9 mouse cellular contexts compared by ENCODE assay signal in genomic region chr14:119124061-119124460, GRCm38 (mm10). TPM values are rescaled to one million over a fixed set of nuclear protein-coding genes. Genes with fewer than 3 reads are reported as not detected.
DNase-seq lines count a peak whose midpoint lies in the region; ATAC-seq and TF ChIP-seq lines count a peak whose summit lies in the region.
"Had no signal": no experiment of that assay in that cellular context is flagged by ENCODE, and none has a peak within 500 bp of the region (broad histone marks: within the 10 kb centered on the region; RNA-seq: fewer than 3 reads in every experiment).

No protein-coding gene starts in this region.

- no peaks in the 10 kb centered on the region for H3K27me3 ChIP-seq in ES-Bruce4 (ENCODE audit: control insufficient read depth, insufficient read depth, low read length, poor library complexity, severe bottlenecking)
- H3K27me3 ChIP-seq in forebrain, embryonic 14.5 days (replicated peaks; ENCODE audit: control insufficient read depth, insufficient read depth, low read length): no peaks in the 10 kb centered on the region
- H3K27me3 ChIP-seq in midbrain, embryonic 16.5 days (ENCODE audit: control insufficient read depth, insufficient read depth, low read depth, low read length): no peaks in the 10 kb centered on the region

- H3K4me2 ChIP-seq in forebrain, embryonic 14.5 days (ENCODE audit: low read length): peak overlapping the region; percentile 37
- H3K4me2 ChIP-seq in midbrain, embryonic 16.5 days (ENCODE audit: low read length): peak overlapping the region; percentile 53

- H3K4me1 ChIP-seq in ES-Bruce4 (ENCODE audit: control insufficient read depth, insufficient read depth, low read length): no peaks in the 10 kb centered on the region
- no peaks in the 10 kb centered on the region for H3K4me1 ChIP-seq in forebrain, embryonic 14.5 days (ENCODE audit: control insufficient read depth, insufficient read depth, low read length)
- H3K4me1 ChIP-seq in midbrain, embryonic 16.5 days (ENCODE audit: control insufficient read depth, insufficient read depth, low read length): peaks cover 3% of the 10 kb centered on the region

- no peak overlapping the region for H3K4me3 ChIP-seq in ES-Bruce4 (ENCODE audit: low read depth, low read length)
- no peak overlapping the region for H3K4me3 ChIP-seq in forebrain, embryonic 14.5 days (ENCODE audit: low read depth, low read length)
- H3K4me3 ChIP-seq in midbrain, embryonic 16.5 days (ENCODE audit: low read depth, low read length): peak overlapping the region; percentile 35; the same call in 1 of the 2 replicates

- peak; percentile 53 for TF ChIP-seq CTCF in ES-Bruce4 (IDR thresholded peaks at IDR 0.05; ENCODE audit: low read depth, low read length)

- no peak for DNase-seq in cerebellum, adult 11 months
- DNase-seq in forebrain, embryonic 14.5 days (ENCODE audit: low spot score): peak; percentile 75
- DNase-seq in kidney, postnatal 14 days: peak; percentile 25
- no peak for DNase-seq in c-Kit-positive CD71-positive TER-119-positive erythroid progenitor cells, embryonic 14.5 days (ENCODE audit: low spot score)
- DNase-seq in thymus, postnatal 4 days: no peak

- no peak overlapping the region for H3K27ac ChIP-seq in ES-Bruce4 (ENCODE audit: insufficient read depth, low read length)
- no peak overlapping the region for H3K27ac ChIP-seq in forebrain, embryonic 14.5 days (ENCODE audit: low read depth, low read length)
- no peak overlapping the region; the same call in 1 of the 2 replicates for H3K27ac ChIP-seq in midbrain, embryonic 16.5 days (ENCODE audit: low read length)

- TF ChIP-seq POLR2A in ES-Bruce4 (IDR thresholded peaks at IDR 0.05; ENCODE audit: insufficient read depth, low read length): no peak

- TF ChIP-seq EP300 in ES-Bruce4 (IDR thresholded peaks at IDR 0.05; ENCODE audit: insufficient read depth, low read depth, low read length): no peak

- H3K36me3 ChIP-seq in ES-Bruce4 (ENCODE audit: control insufficient read depth, insufficient read depth, low read length, poor library complexity, severe bottlenecking): no peaks in the 10 kb centered on the region
- H3K36me3 ChIP-seq in forebrain, embryonic 14.5 days (ENCODE audit: control insufficient read depth, insufficient read depth, low read length): no peaks in the 10 kb centered on the region
- no peaks in the 10 kb centered on the region for H3K36me3 ChIP-seq in midbrain, embryonic 16.5 days (ENCODE audit: control insufficient read depth, insufficient read depth, low read length)

- H3K9ac ChIP-seq in ES-Bruce4 (ENCODE audit: low read depth, poor library complexity, severe bottlenecking): no peak overlapping the region
- no peak overlapping the region for H3K9ac ChIP-seq in forebrain, embryonic 14.5 days (ENCODE audit: low read length)
- H3K9ac ChIP-seq in midbrain, embryonic 16.5 days (ENCODE audit: low read depth, low read length): no peak overlapping the region

- ATAC-seq in cerebellum, adult (ENCODE audit: insufficient number of reproducible peaks, low FRiP score, low TSS enrichment): peak; percentile 75; the same call in 1 of the 2 replicates
- peak; percentile 87 for ATAC-seq in forebrain, embryonic 14.5 days
- peak; percentile 92 for ATAC-seq in midbrain, embryonic 16.5 days

- 23% methylated on average over 3 of the region's 3 CpGs for WGBS in forebrain, embryonic 14.5 days
- WGBS in midbrain, embryonic 16.5 days: 14% methylated on average over 3 of the region's 3 CpGs

- H3K9me3 ChIP-seq in ES-Bruce4 (replicated peaks; ENCODE audit: control insufficient read depth, insufficient read depth, low read length, poor library complexity, severe bottlenecking): no peaks in the 10 kb centered on the region; the same call in 1 of the 2 replicates
- H3K9me3 ChIP-seq in forebrain, embryonic 14.5 days (replicated peaks; ENCODE audit: control insufficient read depth, low read length): no peaks in the 10 kb centered on the region
- H3K9me3 ChIP-seq in midbrain, embryonic 16.5 days (replicated peaks; ENCODE audit: control insufficient read depth, low read length, poor library complexity, severe bottlenecking): no peaks in the 10 kb centered on the region

RNA-seq across cellular contexts. Expression of gene Hs6st3, which starts 14.1 kb away (rescaled TPM):
- polyA plus RNA-seq in ES-Bruce4 (2011; ENCODE audit: insufficient read depth, insufficient read length, low read depth, missing spikeins): 1.2 TPM in 2 replicates
- 0.50 and 1.3 TPM in 2 replicates for polyA plus RNA-seq in forebrain, embryonic 14.5 days (2014; fragmentation: Nextera tagmentation; extraction: Ambion mirVana)
- polyA plus RNA-seq in midbrain, embryonic 16.5 days (2015; fragmentation: Nextera tagmentation; extraction: Ambion mirVana): 1.2 and 1.3 TPM in 2 replicates
- polyA plus RNA-seq: C2C12 had no signal

RNA-seq across cellular contexts. Expression of gene Uggt2, which starts 24.8 kb away (rescaled TPM):
- 42.5 and 47.4 TPM in 2 replicates for polyA plus RNA-seq in ES-Bruce4 (2011; ENCODE audit: insufficient read depth, insufficient read length, low read depth, missing spikeins)
- polyA plus RNA-seq in forebrain, embryonic 14.5 days (2014; fragmentation: Nextera tagmentation; extraction: Ambion mirVana): 7.3 and 13.3 TPM in 2 replicates
- polyA plus RNA-seq in midbrain, embryonic 16.5 days (2015; fragmentation: Nextera tagmentation; extraction: Ambion mirVana): 20.0 and 23.8 TPM in 2 replicates

Comparison
In these comparisons a context has a peak if more than half of its experiments do, and no peak if none do; other contexts are left out.
1. DNase-seq: peak in forebrain, embryonic 14.5 days (single experiment) and kidney, postnatal 14 days (single experiment); none in cerebellum, adult 11 months (single experiment), c-Kit-positive CD71-positive TER-119-positive erythroid progenitor cells, embryonic 14.5 days (single experiment) and thymus, postnatal 4 days (single experiment).
2. Peak in every context shown above with its lines, with median percentiles within 50 percentile points of each other: ATAC-seq.